Mouse (Mus musculus) bone marrow macrophage, adult 2 months (primary cell): ENCODE results near the gene Emc8.

Experiments used
- CTCF ChIP-seq: IDR thresholded peaks from 2 replicates; pipeline ENCODE4 v1.5.1; 2012; ENCODE audit warnings: low read depth, mild to moderate bottlenecking, low read length, moderate library complexity
- POLR2A ChIP-seq: IDR thresholded peaks from 2 replicates; pipeline ENCODE4 v1.6.1; 2012; ENCODE audit warnings: mild to moderate bottlenecking, low read depth, low read length, borderline replicate concordance

DNA sequence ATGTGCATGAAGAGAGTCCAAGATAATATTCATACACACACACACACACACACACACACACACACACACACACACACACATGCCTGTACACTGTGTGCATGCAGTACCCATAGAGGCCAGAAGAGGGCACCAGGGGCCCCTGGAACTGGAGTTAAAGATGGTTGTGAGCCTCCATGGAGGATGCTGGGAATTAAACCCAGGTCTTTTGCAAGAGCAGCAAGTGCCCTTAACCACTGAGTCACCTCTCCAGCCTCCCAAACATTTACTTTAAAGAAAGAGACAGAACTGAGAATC is 29.6 kb upstream of the Emc8 start:
- TF ChIP-seq POLR2A (no peak), CTCF (peak; percentile 88)
